Mouse (Mus musculus): ENCODE measurements around the gene Gas6. TPM values are rescaled to one million over a fixed set of nuclear protein-coding genes. Genes with fewer than 3 reads are reported as not detected.

Gene Gas6
- polyA plus RNA-seq, 1 experiment from 2014 or later = 13.8 TPM

GRCm38 (mm10) chr8:13471484-13471883, 22.8 kb downstream of the Gas6 start:
- Histone ChIP-seq H3K4me3 (no peak overlapping the region), H3K9me3 (no peaks in the 10 kb centered on the region), H3K27me3 (ENCODE audit: insufficient read depth, poor library complexity, severe bottlenecking) (0 out of 2 replicates have a peak, but pooled peaks cover 4% of the 10 kb centered on the region), H3K36me3 (peaks cover 4% of the 10 kb centered on the region; the same call in 1 of the 2 replicates), H3K27ac (no peak overlapping the region), H3K4me1 (peaks cover 12% of the 10 kb centered on the region)
- 77% methylated on average over 11 of the region's 11 CpGs for WGBS
- DNase-seq (ENCODE audit: low spot score) = no peak

- DNase-seq (ENCODE audit: low spot score) = no peak
- H3K36me3 ChIP-seq = peaks cover 4% of the 10 kb centered on the region; the same call in 1 of the 2 replicates
- WGBS = 77% methylated on average over 9 of the region's 9 CpGs
These were observed 25.6 kb downstream of the Gas6 start for GRCm38 (mm10) chr8:13468737-13469136.

GRCm38 (mm10) chr8:13466989-13467388, 27.3 kb downstream of the Gas6 start:
- no peak for DNase-seq (ENCODE audit: low spot score)
- no peaks in the 10 kb centered on the region for H3K9me3 ChIP-seq
- H3K4me1 ChIP-seq = peaks cover 14% of the 10 kb centered on the region
- H3K27me3 ChIP-seq (ENCODE audit: insufficient read depth, poor library complexity, severe bottlenecking) = 0 out of 2 replicates have a peak, but pooled peaks cover 4% of the 10 kb centered on the region
- 67% methylated on average over 5 of the region's 5 CpGs for WGBS
- peaks cover 4% of the 10 kb centered on the region; the same call in 1 of the 2 replicates for H3K36me3 ChIP-seq
- no peak overlapping the region for H3K27ac ChIP-seq
- H3K4me3 ChIP-seq = no peak overlapping the region

More at GRCm38 (mm10) chr8:13468737-13469136, 25.6 kb downstream of the Gas6 start:
- no peak overlapping the region for H3K27ac ChIP-seq
- H3K27me3 ChIP-seq (ENCODE audit: insufficient read depth, poor library complexity, severe bottlenecking) = 0 out of 2 replicates have a peak, but pooled peaks cover 4% of the 10 kb centered on the region
- peaks cover 22% of the 10 kb centered on the region for H3K4me1 ChIP-seq
- H3K9me3 ChIP-seq = no peaks in the 10 kb centered on the region
- H3K4me3 ChIP-seq = no peak overlapping the region

DNA sequence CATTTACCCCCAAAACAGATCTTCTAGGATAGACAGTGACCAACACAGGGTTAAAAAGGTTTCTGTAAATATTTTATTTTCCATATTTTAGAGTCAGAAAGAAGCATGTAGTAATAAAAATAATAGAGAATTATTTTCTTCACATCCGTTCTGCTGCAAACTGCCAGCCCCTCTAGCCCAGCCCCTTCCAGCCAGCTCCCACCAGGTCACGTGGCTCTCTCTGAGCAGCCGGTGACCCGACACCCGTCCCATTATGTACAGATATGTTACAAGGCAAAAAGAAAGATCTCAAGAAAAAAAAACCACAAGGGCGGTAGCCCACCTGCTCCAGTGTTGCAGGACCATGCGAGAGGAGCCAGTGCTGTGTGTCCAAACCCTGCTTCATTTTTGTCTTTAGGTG, 29.0 kb downstream of the Gas6 start:
- 69% methylated on average over 7 of the region's 7 CpGs for WGBS
- Histone ChIP-seq H3K27ac (no peak overlapping the region), H3K9me3 (no peaks in the 10 kb centered on the region), H3K27me3 (ENCODE audit: insufficient read depth, poor library complexity, severe bottlenecking) (0 out of 2 replicates have a peak, but pooled peaks cover 4% of the 10 kb centered on the region), H3K4me1 (peaks cover 14% of the 10 kb centered on the region), H3K4me3 (no peak overlapping the region), H3K36me3 (peaks cover 4% of the 10 kb centered on the region; the same call in 1 of the 2 replicates)
- DNase-seq (ENCODE audit: low spot score) = no peak

GRCm38 (mm10) chr8:13462392-13462791, 31.9 kb downstream of the Gas6 start:
- 84% methylated on average over 10 of the region's 10 CpGs for WGBS
- H3K27ac ChIP-seq = no peak overlapping the region
- no peaks in the 10 kb centered on the region for H3K9me3 ChIP-seq
- H3K36me3 ChIP-seq = no peaks in the 10 kb centered on the region; the same call in 1 of the 2 replicates
- no peak overlapping the region for H3K4me3 ChIP-seq
- no peak for DNase-seq (ENCODE audit: low spot score)
- H3K4me1 ChIP-seq = peaks cover 10% of the 10 kb centered on the region; the same call in 1 of the 2 replicates
- no peaks in the 10 kb centered on the region for H3K27me3 ChIP-seq (ENCODE audit: insufficient read depth, poor library complexity, severe bottlenecking)

- Histone ChIP-seq H3K9me3 (no peaks in the 10 kb centered on the region), H3K36me3 (no peaks in the 10 kb centered on the region; the same call in 1 of the 2 replicates), H3K27me3 (ENCODE audit: insufficient read depth, poor library complexity, severe bottlenecking) (no peaks in the 10 kb centered on the region), H3K4me1 (peaks cover 10% of the 10 kb centered on the region; the same call in 1 of the 2 replicates), H3K27ac (no peak overlapping the region), H3K4me3 (no peak overlapping the region)
- no peak for DNase-seq (ENCODE audit: low spot score)
- 39% methylated on average over 4 of the region's 4 CpGs for whole genome bisulfite sequencing
These were observed 32.4 kb downstream of the Gas6 start for GRCm38 (mm10) chr8:13461843-13462242.

DNA sequence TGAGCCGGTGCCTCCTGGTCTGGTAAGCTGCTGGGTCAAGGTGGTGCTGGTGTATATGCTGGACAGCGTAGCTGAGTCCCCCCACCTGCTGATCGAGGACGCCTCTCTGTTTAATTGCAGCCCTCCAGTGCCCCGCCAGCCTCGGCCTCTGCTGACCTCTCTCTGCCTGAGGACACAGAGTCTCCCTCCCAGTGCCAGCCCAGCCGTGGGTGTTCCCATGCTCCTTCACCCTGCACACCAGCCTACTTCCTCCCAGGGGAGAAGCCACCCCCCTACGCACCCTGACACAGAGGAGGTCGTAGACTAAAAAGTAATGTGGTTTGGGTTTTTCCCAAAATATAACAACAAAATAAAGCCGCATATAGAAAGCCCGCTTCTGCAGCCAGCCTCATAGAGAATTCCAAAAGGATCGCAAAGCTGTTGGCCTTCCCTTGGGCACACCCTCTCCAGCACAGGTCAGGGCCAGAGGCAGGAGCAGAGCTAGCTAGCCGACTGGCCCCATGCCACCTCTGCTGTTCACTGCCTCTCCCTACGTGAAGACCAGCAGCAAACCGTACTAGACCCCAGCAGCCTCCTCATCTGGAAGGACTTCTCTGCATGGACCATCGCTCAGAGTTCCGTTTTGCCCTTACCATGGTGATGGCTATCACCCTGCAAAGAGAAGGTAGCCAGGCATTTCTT, 33.1 kb downstream of the Gas6 start:
- no peak for DNase-seq (ENCODE audit: low spot score)
- Histone ChIP-seq H3K4me1 (peaks cover 10% of the 10 kb centered on the region; the same call in 1 of the 2 replicates), H3K4me3 (no peak overlapping the region), H3K9me3 (no peaks in the 10 kb centered on the region), H3K36me3 (no peaks in the 10 kb centered on the region), H3K27me3 (ENCODE audit: insufficient read depth, poor library complexity, severe bottlenecking) (no peaks in the 10 kb centered on the region), H3K27ac (no peak overlapping the region)
- WGBS = 80% methylated on average over 17 of the region's 17 CpGs

DNA sequence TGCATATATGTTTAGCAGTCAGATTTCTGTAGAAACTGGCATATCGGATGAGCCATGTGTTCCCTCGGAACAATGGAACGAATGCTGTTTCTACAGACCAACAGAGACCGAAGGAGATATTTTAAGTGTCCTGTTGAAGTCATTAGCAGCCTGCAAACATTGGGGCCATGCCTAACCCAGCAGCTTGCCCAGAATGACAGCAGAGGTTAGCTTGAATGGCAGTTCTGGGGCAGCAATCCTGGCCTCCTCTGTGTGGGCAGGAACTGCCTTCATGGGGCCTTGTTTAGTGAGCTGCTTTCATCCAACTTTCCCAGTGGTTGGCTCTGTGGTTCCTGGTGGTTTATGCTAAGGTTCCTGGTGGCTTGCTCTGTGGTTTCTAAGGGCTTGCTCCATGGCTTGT, 34.9 kb downstream of the Gas6 start:
- Histone ChIP-seq H3K27ac (no peak overlapping the region), H3K9me3 (no peaks in the 10 kb centered on the region), H3K4me1 (peaks cover 3% of the 10 kb centered on the region; the same call in 1 of the 2 replicates), H3K36me3 (no peaks in the 10 kb centered on the region), H3K4me3 (no peak overlapping the region), H3K27me3 (ENCODE audit: insufficient read depth, poor library complexity, severe bottlenecking) (no peaks in the 10 kb centered on the region)
- 86% methylated on average over 4 of the region's 4 CpGs for WGBS
- no peak for DNase-seq (ENCODE audit: low spot score)

DNA sequence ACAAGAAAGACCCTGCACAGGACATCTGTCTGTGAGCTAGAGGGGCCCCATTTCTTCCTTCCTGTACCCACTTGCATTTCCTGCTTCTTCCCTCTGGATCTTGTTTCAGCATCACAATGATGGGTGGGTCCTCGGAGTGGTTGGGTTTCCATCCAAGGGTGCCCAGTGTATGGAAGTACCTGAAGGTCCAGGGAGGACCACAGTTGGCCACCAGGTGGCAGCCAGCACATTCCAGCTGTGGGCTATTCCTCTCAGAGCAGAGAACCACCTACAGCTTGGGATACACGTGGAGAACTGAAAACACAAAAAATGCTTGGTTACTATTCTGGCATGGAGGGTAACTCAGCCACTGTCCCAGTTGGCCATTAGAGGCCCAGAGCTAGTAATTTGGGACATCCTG, 39.0 kb downstream of the Gas6 start:
- no peak overlapping the region for H3K4me3 ChIP-seq
- WGBS = 38% methylated on average over 2 of the region's 2 CpGs
- no peaks in the 10 kb centered on the region for H3K9me3 ChIP-seq
- no peaks in the 10 kb centered on the region for H3K27me3 ChIP-seq (ENCODE audit: insufficient read depth, poor library complexity, severe bottlenecking)
- no peaks in the 10 kb centered on the region for H3K36me3 ChIP-seq
- H3K4me1 ChIP-seq = no peaks in the 10 kb centered on the region
- no peak overlapping the region for H3K27ac ChIP-seq
- DNase-seq (ENCODE audit: low spot score) = no peak

GRCm38 (mm10) chr8:13454341-13455113, 39.8 kb downstream of the Gas6 start:
- 77% methylated on average over 8 of the region's 8 CpGs for WGBS
- H3K27me3 ChIP-seq (ENCODE audit: insufficient read depth, poor library complexity, severe bottlenecking) = no peaks in the 10 kb centered on the region

GRCm38 (mm10) chr8:13451747-13452277, 42.5 kb downstream of the Gas6 start:
- Histone ChIP-seq H3K9me3 (no peaks in the 10 kb centered on the region), H3K4me3 (no peak overlapping the region), H3K27ac (no peak overlapping the region), H3K4me1 (no peaks in the 10 kb centered on the region), H3K27me3 (ENCODE audit: insufficient read depth, poor library complexity, severe bottlenecking) (no peaks in the 10 kb centered on the region), H3K36me3 (no peaks in the 10 kb centered on the region)
- DNase-seq (ENCODE audit: low spot score) = no peak
- WGBS = 66% methylated on average over 6 of the region's 6 CpGs

More at GRCm38 (mm10) chr8:13454341-13455113, 39.8 kb downstream of the Gas6 start:
- H3K4me3 ChIP-seq = no peak overlapping the region
- no peaks in the 10 kb centered on the region for H3K36me3 ChIP-seq
- no peaks in the 10 kb centered on the region for H3K9me3 ChIP-seq
- H3K4me1 ChIP-seq = no peaks in the 10 kb centered on the region
- no peak overlapping the region for H3K27ac ChIP-seq
- no peak for DNase-seq (ENCODE audit: low spot score)

- H3K27me3 ChIP-seq (ENCODE audit: insufficient read depth, poor library complexity, severe bottlenecking) = no peaks in the 10 kb centered on the region
- DNase-seq (ENCODE audit: low spot score) = no peak
- H3K27ac ChIP-seq = no peak overlapping the region
- H3K4me1 ChIP-seq = no peaks in the 10 kb centered on the region
- WGBS = 54% methylated on average over 4 of the region's 4 CpGs
- no peaks in the 10 kb centered on the region for H3K36me3 ChIP-seq
- H3K9me3 ChIP-seq = no peaks in the 10 kb centered on the region
- no peak overlapping the region for H3K4me3 ChIP-seq
These were observed 46.1 kb downstream of the Gas6 start for GRCm38 (mm10) chr8:13448145-13448544.

DNA sequence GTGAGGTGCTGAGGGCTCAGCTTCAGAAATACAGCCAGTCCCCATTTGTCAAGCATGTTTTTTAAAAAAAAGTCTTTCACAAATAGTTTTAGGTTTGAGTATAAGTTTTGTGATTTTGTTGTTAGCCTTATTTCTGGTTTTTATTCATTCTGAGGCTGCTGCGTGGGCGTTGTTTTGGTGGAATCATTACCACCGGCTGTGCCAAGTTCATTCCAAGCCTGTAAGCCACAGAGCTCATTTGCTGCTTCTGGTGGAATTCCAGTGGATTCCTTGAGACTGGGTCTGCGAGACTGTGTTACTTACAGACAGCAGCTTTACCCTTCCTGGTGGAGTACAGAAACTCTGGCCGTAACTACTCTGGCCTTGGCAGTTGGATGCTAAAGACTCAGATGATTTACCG, 47.8 kb downstream of the Gas6 start:
- WGBS = 85% methylated on average over 6 of the region's 6 CpGs
- DNase-seq (ENCODE audit: low spot score) = no peak
- no peak overlapping the region for H3K4me3 ChIP-seq
- H3K27me3 ChIP-seq (ENCODE audit: insufficient read depth, poor library complexity, severe bottlenecking) = no peaks in the 10 kb centered on the region
- no peak overlapping the region for H3K27ac ChIP-seq
- H3K4me1 ChIP-seq = no peaks in the 10 kb centered on the region
- H3K9me3 ChIP-seq = no peaks in the 10 kb centered on the region
- H3K36me3 ChIP-seq = no peaks in the 10 kb centered on the region

Data from heart, embryonic 10.5 days (tissue).